Mouse (Mus musculus) R1 (cell line): ENCODE data around the gene Gm16181.

ENCODE experiments used
- DNase-seq: peaks from one replicate; pipeline ENCODE4 v3.0.0-alpha.2; 2018; ENCODE audit warnings: low read depth, low spot score

Gm16181 gene

GRCm38 (mm10) chr17:35195631-35196320, 24.9 kb upstream of the Gm16181 start:
- peak; percentile 74 for DNase-seq

- DNase-seq, result no peak
Measured at GRCm38 (mm10) chr17:35196321-35196641, 24.4 kb upstream of the Gm16181 start.

- DNase-seq, result no peak
Measured at GRCm38 (mm10) chr17:35197126-35197525, 23.5 kb upstream of the Gm16181 start.

- DNase-seq, result no peak
Measured at GRCm38 (mm10) chr17:35198029-35198428, 22.6 kb upstream of the Gm16181 start.

- DNase-seq, result peak; percentile 73
Measured at GRCm38 (mm10) chr17:35198946-35199345, 21.7 kb upstream of the Gm16181 start.

GRCm38 (mm10) chr17:35200398-35200797, 20.2 kb upstream of the Gm16181 start:
- DNase-seq, result no peak

- no peak for DNase-seq
Measured at GRCm38 (mm10) chr17:35201128-35201527, 19.5 kb upstream of the Gm16181 start.

GRCm38 (mm10) chr17:35201787-35202186, 18.8 kb upstream of the Gm16181 start, which contains the start of gene Tnf:
Gene Tnf (minus strand): TSS chr17:35202007.
- DNase-seq, result no peak

- no peak for DNase-seq
Measured at GRCm38 (mm10) chr17:35202442-35202841, 18.2 kb upstream of the Gm16181 start.

GRCm38 (mm10) chr17:35204494-35205379, 15.9 kb upstream of the Gm16181 start, which contains the start of gene Lta:
Gene Lta (minus strand): TSS chr17:35205351.
- DNase-seq, result peak; percentile 22

- DNase-seq, result no peak
Measured at GRCm38 (mm10) chr17:35205380-35205769, 15.3 kb upstream of the Gm16181 start.

GRCm38 (mm10) chr17:35209785-35210535, 10.7 kb upstream of the Gm16181 start:
- no peak for DNase-seq

GRCm38 (mm10) chr17:35210593-35210992, 10.0 kb upstream of the Gm16181 start:
- DNase-seq, result no peak

- DNase-seq, result no peak
Measured at GRCm38 (mm10) chr17:35213071-35213470, 7.6 kb upstream of the Gm16181 start.

- DNase-seq, result no peak
Measured at GRCm38 (mm10) chr17:35218516-35219193, 2.0 kb upstream of the Gm16181 start.

- DNase-seq, result peak; percentile 13
Measured at GRCm38 (mm10) chr17:35219601-35220041, 1.0 kb upstream of the Gm16181 start.

GRCm38 (mm10) chr17:35222299-35222698, 1.7 kb downstream of the Gm16181 start:
- no peak for DNase-seq

GRCm38 (mm10) chr17:35224641-35225040, 4.0 kb downstream of the Gm16181 start:
- DNase-seq, result no peak

GRCm38 (mm10) chr17:35225456-35225855, 4.8 kb downstream of the Gm16181 start:
- DNase-seq, result no peak

GRCm38 (mm10) chr17:35226561-35227046, 6.0 kb downstream of the Gm16181 start:
- no peak for DNase-seq

GRCm38 (mm10) chr17:35231022-35231421, 10.4 kb downstream of the Gm16181 start:
- no peak for DNase-seq
